In genomic region chr13:30765906-30766305, GRCm38 (mm10) we compare ENCODE assay signal across 26 mouse cellular contexts. TPM values are rescaled to one million over a fixed set of nuclear protein-coding genes. Genes with fewer than 3 reads are reported as not detected.
DNase-seq lines count a peak whose midpoint lies in the region; ATAC-seq and TF ChIP-seq lines count a peak whose summit lies in the region.
"Had no signal": no experiment of that assay in that cellular context is flagged by ENCODE, and none has a peak within 500 bp of the region (broad histone marks: within the 10 kb centered on the region; RNA-seq: fewer than 3 reads in every experiment).

No protein-coding gene starts in this region.

- H3K9ac ChIP-seq in intestine, postnatal 0 days (ENCODE audit: low read depth, low read length), result no peak overlapping the region
- H3K9ac ChIP-seq: embryonic facial prominence, embryonic 15.5 days; forebrain, embryonic 15.5 days; heart, embryonic 15.5 days; hindbrain, embryonic 14.5 days had no signal

- no peak for ATAC-seq in CD4-positive, CD25-positive, alpha-beta regulatory T cell, adult 4 months
- ATAC-seq in intestine, postnatal 0 days, result no peak
- ATAC-seq: forebrain, embryonic 15.5 days had no signal

- 0 out of 2 replicates have a peak, but pooled peaks have one; percentile 12 for TF ChIP-seq CTCF in thymus, adult 2 months (IDR thresholded peaks at IDR 0.05; ENCODE audit: borderline replicate concordance, control insufficient read depth, extremely low read depth, insufficient read depth, low read length, poor library complexity)
- no peak for TF ChIP-seq CTCF in intestine, postnatal 0 days (IDR thresholded peaks at IDR 0.05; ENCODE audit: low read depth)

- no peaks in the 10 kb centered on the region for H3K27me3 ChIP-seq in thymus, adult 2 months (ENCODE audit: control insufficient read depth, insufficient read depth, low read length)
- no peaks in the 10 kb centered on the region for H3K27me3 ChIP-seq in intestine, postnatal 0 days (replicated peaks; ENCODE audit: control insufficient read depth, insufficient read depth, low read length)
- H3K27me3 ChIP-seq: embryonic facial prominence, embryonic 15.5 days; forebrain, embryonic 15.5 days; heart, embryonic 15.5 days had no signal

- H3K36me3 ChIP-seq in thymus, adult 2 months (ENCODE audit: control insufficient read depth, insufficient read depth, low read length), result no peaks in the 10 kb centered on the region
- no peaks in the 10 kb centered on the region for H3K36me3 ChIP-seq in intestine, postnatal 0 days (ENCODE audit: control insufficient read depth, insufficient read depth)
- H3K36me3 ChIP-seq: embryonic facial prominence, embryonic 15.5 days; forebrain, embryonic 10.5 days; forebrain, embryonic 15.5 days; G1E; heart, embryonic 15.5 days; hindbrain, embryonic 10.5 days had no signal

- no peak for TF ChIP-seq POLR2A in thymus, adult 2 months (IDR thresholded peaks at IDR 0.05; ENCODE audit: control insufficient read depth, extremely low read depth, insufficient read depth, low read length, poor library complexity)

- H3K4me2 ChIP-seq in intestine, postnatal 0 days (replicated peaks; ENCODE audit: low read depth), result no peak overlapping the region
- H3K4me2 ChIP-seq: embryonic facial prominence, embryonic 15.5 days; forebrain, embryonic 15.5 days; heart, embryonic 11.5 days; heart, embryonic 15.5 days; hindbrain, embryonic 14.5 days had no signal

- no peak overlapping the region for H3K27ac ChIP-seq in thymus, adult 2 months (ENCODE audit: control insufficient read depth, insufficient read depth, low read length)
- H3K27ac ChIP-seq in intestine, postnatal 0 days (ENCODE audit: low read depth, low read length), result no peak overlapping the region
- H3K27ac ChIP-seq: embryonic facial prominence, embryonic 15.5 days; forebrain, embryonic 10.5 days; forebrain, embryonic 15.5 days; heart, adult 2 months; heart, embryonic 15.5 days; hindbrain, embryonic 10.5 days; hindbrain, embryonic 14.5 days had no signal

- 17% methylated on average over 5 of the region's 5 CpGs for WGBS in thymus, adult 2 months
- WGBS in intestine, postnatal 0 days, result 76% methylated on average over 5 of the region's 5 CpGs

- H3K9me3 ChIP-seq in intestine, postnatal 0 days (ENCODE audit: control insufficient read depth), result no peaks in the 10 kb centered on the region
- H3K9me3 ChIP-seq: embryonic facial prominence, embryonic 15.5 days; forebrain, embryonic 10.5 days; forebrain, embryonic 15.5 days; G1E; heart, embryonic 15.5 days; hindbrain, embryonic 10.5 days had no signal

- no peak overlapping the region for H3K4me3 ChIP-seq in thymus, adult 2 months (ENCODE audit: control insufficient read depth, insufficient read depth, low read length)
- H3K4me3 ChIP-seq in intestine, postnatal 0 days (ENCODE audit: low read depth, low read length), result no peak overlapping the region
- H3K4me3 ChIP-seq: embryonic facial prominence, embryonic 15.5 days; erythroblast, embryonic 14.5 days; forebrain, embryonic 10.5 days; forebrain, embryonic 15.5 days; heart, adult 2 months; heart, embryonic 15.5 days; hindbrain, embryonic 10.5 days had no signal

- DNase-seq in CD4-positive, CD25-positive, alpha-beta regulatory T cell, adult 2 months (ENCODE audit: low read depth, low spot score), result peak; percentile 42
- DNase-seq in B cell, adult 2 months, result peak; percentile 16 to 26
- DNase-seq in thymus, adult 2 months, result no peak
- peak; percentile 65 for DNase-seq in thymus, postnatal 4 days
- DNase-seq in urinary bladder, adult 2 months (ENCODE audit: low spot score), result no peak
- DNase-seq: adrenal gland, postnatal 10 days; cerebellum, adult 11 months; cerebellum, adult 8-10 months; cerebellum, postnatal 14 days; embryo, embryonic 11 days; gastrocnemius, postnatal 10 days; heart, adult 2 months; heart, postnatal 14 days had no signal

- peaks cover 35% of the 10 kb centered on the region for H3K4me1 ChIP-seq in thymus, adult 2 months (replicated peaks; ENCODE audit: control insufficient read depth, insufficient read depth, low read length)
- H3K4me1 ChIP-seq in intestine, postnatal 0 days (replicated peaks; ENCODE audit: control insufficient read depth, insufficient read depth, low read length), result no peaks in the 10 kb centered on the region
- H3K4me1 ChIP-seq: embryonic facial prominence, embryonic 15.5 days; forebrain, embryonic 10.5 days; forebrain, embryonic 15.5 days; heart, embryonic 15.5 days; hindbrain, embryonic 10.5 days had no signal

RNA-seq across cellular contexts. Expression of gene Irf4, which starts 16.9 kb away (rescaled TPM):
- 10 to 100 TPM; 14.8 to 22.6 TPM for polyA plus RNA-seq in CD4-positive, CD25-positive, alpha-beta regulatory T cell, adult 4 months (2017; shearing (Covaris generic))
- polyA plus RNA-seq in thymus, adult 2 months (2012; rRNA removed), result 6.6 and 7.4 TPM in 2 replicates
- polyA plus RNA-seq in urinary bladder, adult 2 months (2012; rRNA removed), result 2.3 TPM in 2 replicates
- 0.05 and 0.12 TPM in 2 replicates for polyA plus RNA-seq in intestine, postnatal 0 days (2015; fragmentation: Nextera tagmentation; extraction: Ambion mirVana)
- polyA plus RNA-seq: C2C12; embryonic facial prominence, embryonic 11.5 days; erythroblast, embryonic 14.5 days; forebrain, embryonic 10.5 days; G1E; hindbrain, embryonic 10.5 days had no signal

Comparison
In these comparisons a context has a peak if more than half of its experiments do, and no peak if none do; other contexts are left out.
1. DNase-seq: peak in CD4-positive, CD25-positive, alpha-beta regulatory T cell, adult 2 months (single experiment), B cell, adult 2 months (2 of 2) and thymus, postnatal 4 days (single experiment); none in thymus, adult 2 months (single experiment) and urinary bladder, adult 2 months (single experiment).